Mouse (Mus musculus): ENCODE measurements around the gene Thy1. TPM values are rescaled to one million over a fixed set of nuclear protein-coding genes. Genes with fewer than 3 reads are reported as not detected.

Thy1 gene
- polyA plus RNA-seq, 1 experiment, result not detected

DNA sequence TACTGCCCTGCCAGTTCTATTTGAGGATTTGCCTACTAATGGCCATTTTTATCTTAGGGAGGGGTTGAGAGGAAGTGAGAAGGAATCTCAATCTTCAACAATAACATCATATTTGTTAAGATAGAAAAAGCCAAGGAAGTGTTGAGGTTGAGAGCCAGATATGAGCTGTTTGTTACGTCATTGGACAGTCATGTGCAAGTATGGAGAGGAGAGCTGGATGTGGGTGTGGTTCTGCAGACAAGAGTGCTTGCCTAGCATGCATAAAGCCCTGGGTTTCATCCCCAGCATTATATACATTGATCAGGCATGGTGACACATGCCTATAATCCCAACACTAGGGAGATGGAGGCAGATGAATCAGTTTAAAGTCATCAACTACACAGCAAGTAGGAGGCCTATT, 10.8 kb downstream of the Thy1 start:
- Histone ChIP-seq H3K27me3 (ENCODE audit: control insufficient read depth, insufficient read depth, insufficient read length) (no peaks in the 10 kb centered on the region), H3K79me2 (ENCODE audit: control insufficient read depth, insufficient read depth) (no peaks in the 10 kb centered on the region), H3K4me2 (ENCODE audit: low read depth) (no peak overlapping the region), H3ac (ENCODE audit: control insufficient read depth, insufficient read length) (no peak overlapping the region), H3K36me3 (ENCODE audit: control insufficient read depth, insufficient read depth) (no peaks in the 10 kb centered on the region), H3K4me3 (no peak overlapping the region)
- no peak for TF ChIP-seq USF1 (IDR thresholded peaks at IDR 0.05; ENCODE audit: low read depth)
- no peak for TF ChIP-seq CEBPB (IDR thresholded peaks at IDR 0.05; ENCODE audit: insufficient read depth, poor library complexity, severe bottlenecking)
- TF ChIP-seq POLR2AphosphoS2 (IDR thresholded peaks at IDR 0.05; ENCODE audit: insufficient read length, low read depth), result no peak

DNA sequence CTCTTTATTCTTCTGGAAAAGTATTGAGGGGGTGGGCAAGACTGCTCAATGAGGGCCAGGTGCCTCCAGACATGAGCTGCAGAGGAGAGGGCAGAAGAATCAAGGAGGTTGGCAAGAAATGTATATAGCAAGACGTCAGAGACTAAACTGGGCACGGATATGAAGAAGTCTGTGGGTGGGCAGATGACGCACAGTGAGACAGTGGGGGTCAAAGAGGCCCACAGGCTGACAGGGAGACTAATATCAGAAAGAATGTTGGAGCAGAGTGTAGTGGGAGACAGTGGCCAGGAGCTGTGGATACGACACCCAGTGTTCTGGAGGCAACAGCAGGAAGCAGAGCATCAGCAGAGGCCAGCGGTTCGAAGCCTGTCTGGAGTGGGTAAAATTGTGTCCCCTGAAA, 15.4 kb downstream of the Thy1 start:
- H3K4me3 ChIP-seq, result no peak overlapping the region
- TF ChIP-seq POLR2AphosphoS2 (IDR thresholded peaks at IDR 0.05; ENCODE audit: insufficient read length, low read depth), result no peak
- TF ChIP-seq MYOD1 (IDR thresholded peaks at IDR 0.05; ENCODE audit: control insufficient read depth in 1 of 3, insufficient read length in 2 of 3, low read depth in 2 of 3), result no peak
- no peak for TF ChIP-seq TCF12 (IDR thresholded peaks at IDR 0.05; ENCODE audit: insufficient read depth, poor library complexity, severe bottlenecking)
- TF ChIP-seq MYOG (IDR thresholded peaks at IDR 0.05; ENCODE audit: control insufficient read depth in 1 of 3, insufficient read depth in 1 of 3, insufficient read length in 2 of 3, low read depth in 2 of 3), result no peak
- no peak for TF ChIP-seq POLR2A (IDR thresholded peaks at IDR 0.05; ENCODE audit: insufficient read length, low read depth)
- TF ChIP-seq REST (IDR thresholded peaks at IDR 0.05; ENCODE audit: insufficient read depth, insufficient read length), result no peak
- TF ChIP-seq CEBPB (IDR thresholded peaks at IDR 0.05; ENCODE audit: insufficient read depth, poor library complexity, severe bottlenecking), result no peak
- no peak for TF ChIP-seq TCF3 (IDR thresholded peaks at IDR 0.05; ENCODE audit: insufficient read length, low read depth)
- TF ChIP-seq SRF (IDR thresholded peaks at IDR 0.05; ENCODE audit: control insufficient read depth, insufficient read length, low read depth), result no peak
- TF ChIP-seq USF1 (IDR thresholded peaks at IDR 0.05; ENCODE audit: low read depth), result no peak
- no peak for TF ChIP-seq E2F4 (IDR thresholded peaks at IDR 0.05; ENCODE audit: insufficient read depth)
- no peak for TF ChIP-seq MAX (IDR thresholded peaks at IDR 0.05; ENCODE audit: low read depth)
- H3K79me2 ChIP-seq (ENCODE audit: control insufficient read depth, insufficient read depth), result no peaks in the 10 kb centered on the region
- no peaks in the 10 kb centered on the region for H3K27me3 ChIP-seq (ENCODE audit: control insufficient read depth, insufficient read depth, insufficient read length)
- H3K36me3 ChIP-seq (ENCODE audit: control insufficient read depth, insufficient read depth), result no peaks in the 10 kb centered on the region
- no peak overlapping the region for H3K4me2 ChIP-seq (ENCODE audit: low read depth)
- no peak overlapping the region for H3ac ChIP-seq (ENCODE audit: control insufficient read depth, insufficient read length)

- Histone ChIP-seq H3K36me3 (ENCODE audit: control insufficient read depth, insufficient read depth) (no peaks in the 10 kb centered on the region), H3K27me3 (ENCODE audit: control insufficient read depth, insufficient read depth, insufficient read length) (no peaks in the 10 kb centered on the region), H3K4me2 (ENCODE audit: low read depth) (no peak overlapping the region), H3K79me2 (ENCODE audit: control insufficient read depth, insufficient read depth) (no peaks in the 10 kb centered on the region), H3K4me3 (no peak overlapping the region), H3ac (ENCODE audit: control insufficient read depth, insufficient read length) (no peak overlapping the region)
- TF ChIP-seq MAX (IDR thresholded peaks at IDR 0.05; ENCODE audit: low read depth), result no peak
- TF ChIP-seq SRF (IDR thresholded peaks at IDR 0.05; ENCODE audit: control insufficient read depth, insufficient read length, low read depth), result no peak
- TF ChIP-seq POLR2A (IDR thresholded peaks at IDR 0.05; ENCODE audit: insufficient read length, low read depth), result no peak
- no peak for TF ChIP-seq USF1 (IDR thresholded peaks at IDR 0.05; ENCODE audit: low read depth)
- no peak for TF ChIP-seq TCF3 (IDR thresholded peaks at IDR 0.05; ENCODE audit: insufficient read length, low read depth)
- TF ChIP-seq TCF12 (IDR thresholded peaks at IDR 0.05; ENCODE audit: insufficient read depth, poor library complexity, severe bottlenecking), result no peak
- no peak for TF ChIP-seq CEBPB (IDR thresholded peaks at IDR 0.05; ENCODE audit: insufficient read depth, poor library complexity, severe bottlenecking)
- no peak for TF ChIP-seq MYOD1 (IDR thresholded peaks at IDR 0.05; ENCODE audit: control insufficient read depth in 1 of 3, insufficient read length in 2 of 3, low read depth in 2 of 3)
- TF ChIP-seq MYOG (IDR thresholded peaks at IDR 0.05; ENCODE audit: control insufficient read depth in 1 of 3, insufficient read depth in 1 of 3, insufficient read length in 2 of 3, low read depth in 2 of 3), result no peak
- TF ChIP-seq REST (IDR thresholded peaks at IDR 0.05; ENCODE audit: insufficient read depth, insufficient read length), result no peak
Measured at GRCm38 (mm10) chr9:44065177-44065576, 22.0 kb downstream of the Thy1 start.

GRCm38 (mm10) chr9:44066785-44067225, 23.6 kb downstream of the Thy1 start, which contains the start of gene Usp2:
TSS of gene Usp2 (plus strand) at chr9:44067021.
- Histone ChIP-seq H3K79me2 (ENCODE audit: control insufficient read depth, insufficient read depth) (no peaks in the 10 kb centered on the region), H3K4me2 (ENCODE audit: low read depth) (peak within 1 kb of the TSS; percentile 84), H3K36me3 (ENCODE audit: control insufficient read depth, insufficient read depth) (no peaks in the 10 kb centered on the region), H3ac (ENCODE audit: control insufficient read depth, insufficient read length) (peak within 1 kb of the TSS; percentile 0), H3K27me3 (ENCODE audit: control insufficient read depth, insufficient read depth, insufficient read length) (no peaks in the 10 kb centered on the region), H3K4me3 (peak within 1 kb of the TSS; percentile 27)
- no peak for TF ChIP-seq TCF3 (IDR thresholded peaks at IDR 0.05; ENCODE audit: insufficient read length, low read depth)
- TF ChIP-seq MAX (IDR thresholded peaks at IDR 0.05; ENCODE audit: low read depth), result peak; percentile 94
- peak; percentile 80 for TF ChIP-seq POLR2A (IDR thresholded peaks at IDR 0.05; ENCODE audit: insufficient read length, low read depth)
- TF ChIP-seq SRF (IDR thresholded peaks at IDR 0.05; ENCODE audit: control insufficient read depth, insufficient read length, low read depth), result no peak
- TF ChIP-seq USF1 (IDR thresholded peaks at IDR 0.05; ENCODE audit: low read depth), result peak; percentile 89
- TF ChIP-seq TCF12 (IDR thresholded peaks at IDR 0.05; ENCODE audit: insufficient read depth, poor library complexity, severe bottlenecking), result no peak
- no peak for TF ChIP-seq MYOG (IDR thresholded peaks at IDR 0.05; ENCODE audit: control insufficient read depth in 1 of 3, insufficient read depth in 1 of 3, insufficient read length in 2 of 3, low read depth in 2 of 3)
- TF ChIP-seq CEBPB (IDR thresholded peaks at IDR 0.05; ENCODE audit: insufficient read depth, poor library complexity, severe bottlenecking), result peak; percentile 55; the same call in 1 of the 2 replicates
- no peak for TF ChIP-seq E2F4 (IDR thresholded peaks at IDR 0.05; ENCODE audit: insufficient read depth)
- no peak for TF ChIP-seq REST (IDR thresholded peaks at IDR 0.05; ENCODE audit: insufficient read depth, insufficient read length)
- TF ChIP-seq MYOD1 (IDR thresholded peaks at IDR 0.05; ENCODE audit: control insufficient read depth in 1 of 3, insufficient read length in 2 of 3, low read depth in 2 of 3), result peak in 1 of 3 experiments; percentile 10
- peak; percentile 63 for TF ChIP-seq POLR2AphosphoS2 (IDR thresholded peaks at IDR 0.05; ENCODE audit: insufficient read length, low read depth)
